Mouse (Mus musculus) cerebellum, adult 2 months (tissue): ENCODE measurements around the gene Tgfb3.

ENCODE experiments used
- CTCF ChIP-seq: fragments of 200-500 bp; IDR thresholded peaks from 2 replicates; pipeline ENCODE4 v1.5.1; 2011; ENCODE audit warnings: low read depth, mild to moderate bottlenecking, control low read depth, low read length, moderate library complexity, borderline replicate concordance; ENCODE audit not compliant: insufficient read depth
- POLR2A ChIP-seq: fragments of 200-500 bp; IDR thresholded peaks from 2 replicates; pipeline ENCODE4 v1.6.1; 2011; ENCODE audit warnings: low read length, control low read depth, borderline replicate concordance; ENCODE audit not compliant: insufficient read depth

DNA sequence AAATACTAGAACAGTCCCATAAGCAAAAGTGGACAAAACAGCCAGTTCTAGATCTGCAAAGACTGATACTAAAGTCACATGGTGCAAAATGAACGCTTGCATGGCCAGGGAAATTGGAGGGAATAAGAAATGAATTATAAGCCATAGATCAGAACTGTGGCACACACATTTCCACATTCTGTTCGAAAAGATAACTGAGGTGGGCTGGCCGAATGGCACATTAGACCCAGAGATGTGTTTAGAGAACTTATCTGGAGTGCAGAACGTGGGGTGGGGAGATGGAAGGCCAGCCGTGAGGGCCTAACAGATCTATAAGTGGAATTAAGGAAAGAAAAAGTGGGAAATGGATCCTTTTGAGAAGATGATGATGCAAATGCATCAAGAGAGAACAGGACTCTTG lies 27.4 kb downstream of the Tgfb3 start:
- no peak for TF ChIP-seq CTCF
- no peak for TF ChIP-seq POLR2A
